Mouse (Mus musculus) neural tube, embryonic 11.5 days (tissue): Measurements from ENCODE around the gene Ifna1. TPM values are rescaled to one million over a fixed set of nuclear protein-coding genes. Genes with fewer than 3 reads are reported as not detected.
"Not testable (repeated sequence)": the region's sequence is repeated elsewhere in the genome, so short reads cannot be mapped to it uniquely, and the experiment has no call there.

ENCODE experiments used
- ATAC-seq: fragments of 200-750 bp; cut with Nextera tagmentation; 2 replicates; pipeline ENCODE4 v1.8.0; 2017; ENCODE audit warnings: moderate number of reproducible peaks, mild to moderate bottlenecking, moderate TSS enrichment, moderate library complexity; ENCODE audit not compliant: insufficient read depth, low FRiP score, low TSS enrichment
- DNase-seq: peaks from one replicate; pipeline ENCODE4 v3.0.0-alpha.2; 2015; ENCODE audit warnings: low spot score
- H3K27ac ChIP-seq: fragments of 300-500 bp; sonication (generic); 2 replicates; pipeline ENCODE4 v1.5.1; 2014; ENCODE audit warnings: low read depth, mild to moderate bottlenecking, low read length
- H3K27me3 ChIP-seq: fragments of 300-500 bp; sonication (generic); 2 replicates; pipeline ENCODE4 v1.6.1; 2014; ENCODE audit warnings: mild to moderate bottlenecking, low read length, mixed read lengths; ENCODE audit not compliant: control insufficient read depth, insufficient read depth
- H3K36me3 ChIP-seq: fragments of 300-500 bp; sonication (generic); 2 replicates; pipeline ENCODE4 v1.6.1; 2014; ENCODE audit warnings: mild to moderate bottlenecking, low read length, moderate library complexity, mixed read lengths; ENCODE audit not compliant: control insufficient read depth, insufficient read depth
- H3K4me1 ChIP-seq: fragments of 300-500 bp; sonication (generic); 2 replicates; pipeline ENCODE4 v1.6.1; 2014; ENCODE audit warnings: low read length, mixed read lengths; ENCODE audit not compliant: control insufficient read depth, insufficient read depth
- H3K4me2 ChIP-seq: fragments of 300-500 bp; sonication (generic); 2 replicates; pipeline ENCODE4 v1.6.1; 2014; ENCODE audit warnings: low read depth, mild to moderate bottlenecking, moderate library complexity
- H3K4me3 ChIP-seq: fragments of 300-500 bp; sonication (generic); 2 replicates; pipeline ENCODE4 v1.5.1; 2014; ENCODE audit warnings: low read depth, low read length
- H3K9ac ChIP-seq: fragments of 300-500 bp; sonication (generic); 2 replicates; pipeline ENCODE4 v1.6.1; 2014; ENCODE audit warnings: mild to moderate bottlenecking, low read length
- H3K9me3 ChIP-seq: fragments of 300-500 bp; sonication (generic); 2 replicates; pipeline ENCODE4 v1.6.1; 2016; ENCODE audit warnings: low read length; ENCODE audit not compliant: control insufficient read depth
- WGBS: fragments of 180-500 bp; shearing (Covaris S2); extraction: QIAGEN DNeasy Blood & Tissue Kit; methylation state at CpG from one replicate; pipeline ENCODE4 v1.1.7; 2014; 5-methylcytosine and 5-hydroxymethylcytosine counted together
- polyA plus RNA-seq: library from polyadenylated mRNA; unstranded; fragments of >200 nt; fragmentation: Nextera tagmentation; extraction: Ambion mirVana; gene quantifications from 2 replicates; pipeline ENCODE4 v1.2.1, GENCODE M21; 2014

Gene Ifna1
- not detected in 2 replicates for polyA plus RNA-seq

GRCm38 (mm10) chr4:88849698-88850097 is at the start of gene Ifna1:
Ifna1 (plus strand) TSS chr4:88850087.
- Histone ChIP-seq H3K36me3 (no peaks in the 10 kb centered on the region), H3K4me1 (no peaks in the 10 kb centered on the region), H3K27me3 (no peaks in the 10 kb centered on the region), H3K27ac (no peak within 1 kb of the TSS), H3K4me3 (no peak within 1 kb of the TSS), H3K9me3 (no peaks in the 10 kb centered on the region), H3K9ac (no peak within 1 kb of the TSS), H3K4me2 (no peak within 1 kb of the TSS)
- ATAC-seq: no peak
- DNase-seq: no peak
- WGBS: 85% methylated on average over 1 of the region's 1 CpGs

DNA sequence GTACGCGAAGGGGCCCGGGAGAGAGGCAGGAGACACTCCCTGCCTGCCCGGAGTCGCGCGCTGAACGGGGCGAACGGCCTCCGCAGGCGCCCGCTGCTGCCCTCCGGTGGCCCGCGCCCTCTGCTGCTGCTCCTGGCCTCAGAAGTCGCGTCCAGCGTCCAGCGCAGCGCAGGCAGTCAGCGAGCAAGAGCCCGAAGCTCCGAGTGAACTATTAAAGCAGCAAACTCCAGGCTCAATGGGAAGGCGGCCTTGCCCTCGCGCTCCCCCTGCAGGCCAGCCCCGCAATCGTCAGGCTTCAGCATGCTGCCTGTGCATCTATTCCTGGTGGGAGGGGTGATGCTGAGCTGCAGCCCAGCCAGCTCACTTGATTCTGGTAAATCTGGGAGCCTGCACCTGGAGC is 46.9 kb upstream of the Ifna1 start, which contains the start of gene Gm13287:
Gm13287 (plus strand) TSS at position 301 of the 400 bp plus-strand sequence.
- H3K4me1 ChIP-seq, H3K4me2 ChIP-seq, H3K27me3 ChIP-seq, ATAC-seq, H3K9ac ChIP-seq, H3K27ac ChIP-seq, H3K4me3 ChIP-seq, H3K9me3 ChIP-seq, DNase-seq, H3K36me3 ChIP-seq: not testable (repeated sequence)
- WGBS: no CpG with 5 or more reads among the region's 29 CpGs

- not testable (repeated sequence) for H3K9ac ChIP-seq, H3K27me3 ChIP-seq, ATAC-seq, H3K36me3 ChIP-seq, H3K9me3 ChIP-seq, H3K4me1 ChIP-seq, DNase-seq, H3K4me2 ChIP-seq, H3K4me3 ChIP-seq, H3K27ac ChIP-seq
- WGBS: no CpG with 5 or more reads among the region's 8 CpGs
Observed at GRCm38 (mm10) chr4:88805231-88805630, 44.7 kb upstream of the Ifna1 start, which contains the start of gene Gm13288. Gm13288 (plus strand) TSS chr4:88805531.

DNA sequence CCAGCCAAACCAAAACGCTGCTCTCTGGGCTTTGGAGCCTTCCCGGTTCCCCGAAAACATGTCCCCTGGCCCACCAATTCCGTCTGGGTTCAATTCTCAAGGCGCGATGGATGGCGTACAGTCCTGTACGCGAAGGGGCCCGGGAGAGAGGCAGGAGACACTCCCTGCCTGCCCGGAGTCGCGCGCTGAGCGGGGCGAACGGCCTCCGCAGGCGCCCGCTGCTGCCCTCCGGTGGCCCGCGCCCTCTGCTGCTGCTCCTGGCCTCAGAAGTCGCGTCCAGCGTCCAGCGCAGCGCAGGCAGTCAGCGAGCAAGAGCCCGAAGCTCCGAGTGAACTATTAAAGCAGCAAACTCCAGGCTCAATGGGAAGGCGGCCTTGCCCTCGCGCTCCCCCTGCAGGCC is 44.1 kb upstream of the Ifna1 start:
- not testable (repeated sequence) for H3K4me3 ChIP-seq, H3K27ac ChIP-seq, H3K9ac ChIP-seq, H3K36me3 ChIP-seq, H3K4me2 ChIP-seq, H3K4me1 ChIP-seq, ATAC-seq, DNase-seq, H3K9me3 ChIP-seq, H3K27me3 ChIP-seq
- WGBS: no CpG with 5 or more reads among the region's 34 CpGs

- no peak for ATAC-seq
- no peak for DNase-seq
- Histone ChIP-seq H3K27me3 (no peaks in the 10 kb centered on the region), H3K4me3 (no peak within 1 kb of the TSS), H3K36me3 (no peaks in the 10 kb centered on the region), H3K4me2 (no peak within 1 kb of the TSS), H3K9me3 (no peaks in the 10 kb centered on the region), H3K4me1 (no peaks in the 10 kb centered on the region), H3K9ac (no peak within 1 kb of the TSS), H3K27ac (no peak within 1 kb of the TSS)
- 71% methylated on average over 3 of the region's 3 CpGs for WGBS
Observed at GRCm38 (mm10) chr4:88815928-88816327, 34.0 kb upstream of the Ifna1 start, which contains the start of gene Ifna7. Ifna7 (plus strand) TSS chr4:88816228.

GRCm38 (mm10) chr4:88819659-88820058 is 30.2 kb upstream of the Ifna1 start, which contains the start of gene Ifna11:
Ifna11 (plus strand) TSS chr4:88819959.
- H3K27ac ChIP-seq: no peak within 1 kb of the TSS
- DNase-seq: no peak
- H3K4me2 ChIP-seq: no peak within 1 kb of the TSS
- WGBS: 87% methylated on average over 1 of the region's 1 CpGs
- no peaks in the 10 kb centered on the region for H3K27me3 ChIP-seq
- no peak within 1 kb of the TSS for H3K9ac ChIP-seq
- no peaks in the 10 kb centered on the region for H3K36me3 ChIP-seq
- H3K9me3 ChIP-seq: no peaks in the 10 kb centered on the region
- H3K4me1 ChIP-seq: no peaks in the 10 kb centered on the region
- no peak within 1 kb of the TSS for H3K4me3 ChIP-seq
- ATAC-seq: no peak

GRCm38 (mm10) chr4:88822995-88823394 is 26.9 kb upstream of the Ifna1 start:
- Histone ChIP-seq H3K9ac (no peak overlapping the region), H3K9me3 (no peaks in the 10 kb centered on the region), H3K4me2 (no peak overlapping the region), H3K27ac (no peak overlapping the region), H3K27me3 (no peaks in the 10 kb centered on the region), H3K4me3 (no peak overlapping the region), H3K36me3 (no peaks in the 10 kb centered on the region), H3K4me1 (no peaks in the 10 kb centered on the region)
- DNase-seq: no peak
- ATAC-seq: no peak
- 30% methylated on average over 4 of the region's 4 CpGs for WGBS

DNA sequence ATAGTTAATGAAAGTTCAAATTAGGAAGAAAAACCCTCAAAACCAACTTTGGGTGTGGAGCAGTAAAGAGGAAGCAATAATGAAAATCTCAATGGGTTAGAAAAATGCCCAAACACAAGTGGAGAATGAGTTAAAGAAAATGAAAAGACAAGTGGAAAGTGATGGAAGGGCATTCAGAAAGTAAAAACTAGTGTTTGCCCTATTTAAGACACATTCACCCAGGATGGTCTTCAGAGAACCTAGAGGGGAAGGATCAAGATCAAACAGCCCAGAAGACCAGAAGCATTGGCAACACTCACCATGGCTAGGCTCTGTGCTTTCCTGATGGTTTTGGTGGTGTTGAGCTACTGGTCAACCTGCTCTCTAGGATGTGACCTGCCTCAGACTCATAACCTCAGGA is 22.8 kb upstream of the Ifna1 start, which contains the start of gene Ifna6:
Ifna6 (plus strand) TSS at position 301 of the 400 bp plus-strand sequence.
- not testable (repeated sequence) for H3K4me3 ChIP-seq, DNase-seq, H3K4me2 ChIP-seq, H3K9me3 ChIP-seq, H3K36me3 ChIP-seq, H3K4me1 ChIP-seq, H3K9ac ChIP-seq, H3K27ac ChIP-seq, H3K27me3 ChIP-seq, ATAC-seq

DNA sequence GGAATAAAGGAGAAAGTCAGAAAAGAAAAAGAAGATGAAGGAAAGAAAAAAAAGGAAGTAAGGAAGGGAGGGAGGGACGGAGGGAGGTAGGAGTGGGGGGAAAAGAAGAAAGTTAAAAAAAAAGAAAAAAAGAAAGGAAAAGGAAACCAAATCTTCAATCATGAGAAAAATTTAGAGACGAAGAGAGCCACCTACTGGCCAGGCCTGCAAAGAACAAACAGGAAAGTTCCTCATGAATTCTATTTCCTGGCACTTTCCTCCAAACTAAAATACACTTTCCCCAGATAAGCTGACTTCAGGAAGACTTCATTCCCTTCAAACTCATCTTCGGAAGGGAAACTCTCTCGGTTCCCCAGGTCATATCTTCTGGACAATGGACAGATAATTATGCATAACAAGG is 19.4 kb upstream of the Ifna1 start:
- Histone ChIP-seq H3K4me2 (no peak overlapping the region), H3K4me1 (no peaks in the 10 kb centered on the region), H3K27ac (no peak overlapping the region), H3K9ac (no peak overlapping the region), H3K4me3 (no peak overlapping the region), H3K36me3 (no peaks in the 10 kb centered on the region), H3K9me3 (no peaks in the 10 kb centered on the region), H3K27me3 (no peaks in the 10 kb centered on the region)
- ATAC-seq: no peak
- DNase-seq: no peak
- WGBS: 31% methylated on average over 4 of the region's 4 CpGs
